Mouse (Mus musculus): Measurements from ENCODE around the gene Wdfy2. TPM values are rescaled to one million over a fixed set of nuclear protein-coding genes. Genes with fewer than 3 reads are reported as not detected.

Wdfy2 gene
- polyA plus RNA-seq, 1 experiment from 2014 or later = 8.9 TPM

DNA sequence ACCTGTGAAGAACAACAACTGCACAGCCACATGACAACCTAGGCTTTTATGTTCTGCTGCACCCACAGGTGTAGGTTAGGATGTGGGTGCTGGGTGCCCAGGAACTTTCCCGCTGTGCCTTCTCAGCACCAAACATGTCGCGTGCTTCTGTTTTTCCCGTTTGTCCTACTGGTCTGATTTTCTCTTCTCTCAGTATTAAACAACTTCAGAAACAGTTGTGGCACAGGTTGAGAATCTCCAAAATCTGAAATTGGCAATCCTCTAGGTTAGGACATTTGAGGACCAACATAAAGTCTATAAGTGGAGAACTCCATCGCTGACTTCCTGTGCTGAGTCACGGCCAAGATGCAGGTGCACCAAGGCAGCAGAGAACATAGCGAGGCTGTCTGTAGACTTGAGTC lies 32.8 kb downstream of the Wdfy2 start:
- Histone ChIP-seq H3K36me3 (ENCODE audit: control insufficient read depth, insufficient read depth) (no peaks in the 10 kb centered on the region), H3K27me3 (replicated peaks; ENCODE audit: control insufficient read depth, insufficient read depth, low read length) (no peaks in the 10 kb centered on the region), H3K4me1 (replicated peaks; ENCODE audit: control insufficient read depth, insufficient read depth, low read length) (peaks cover 12% of the 10 kb centered on the region; the same call in 1 of the 2 replicates), H3K9me3 (ENCODE audit: control insufficient read depth, low read length) (peaks cover 6% of the 10 kb centered on the region; the same call in 1 of the 2 replicates), H3K9ac (replicated peaks; ENCODE audit: low read depth, low read length) (no peak overlapping the region), H3K27ac (ENCODE audit: low read length) (no peak overlapping the region), H3K4me2 (ENCODE audit: low read length) (no peak overlapping the region), H3K4me3 (replicated peaks; ENCODE audit: low read length) (no peak overlapping the region)
- WGBS = 98% methylated on average over 7 of the region's 7 CpGs
- no peak for ATAC-seq

DNA sequence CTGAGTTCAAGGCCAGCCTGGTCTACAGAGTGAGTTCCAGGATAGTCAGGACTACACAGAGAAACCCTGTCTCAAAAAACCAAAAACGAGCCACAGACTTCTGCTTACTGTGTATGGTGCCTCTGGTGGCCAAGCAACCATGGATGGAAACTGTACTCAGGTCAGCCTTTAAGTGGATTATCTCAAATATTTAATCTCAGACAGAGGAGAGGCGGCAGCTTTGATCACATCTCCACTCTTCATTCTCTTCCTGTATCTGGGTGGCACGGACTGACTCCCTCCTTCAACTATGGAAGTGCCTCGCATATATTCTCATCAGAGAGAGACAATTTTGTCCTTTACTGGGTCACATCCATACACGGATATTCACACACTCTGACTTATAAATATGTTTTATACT lies 34.0 kb downstream of the Wdfy2 start:
- no peak overlapping the region for H3K9ac ChIP-seq (replicated peaks; ENCODE audit: low read depth, low read length)
- H3K4me2 ChIP-seq (ENCODE audit: low read length) = no peak overlapping the region
- H3K4me1 ChIP-seq (replicated peaks; ENCODE audit: control insufficient read depth, insufficient read depth, low read length) = peaks cover 11% of the 10 kb centered on the region; the same call in 1 of the 2 replicates
- 97% methylated on average over 5 of the region's 5 CpGs for WGBS
- no peak for ATAC-seq
- H3K27me3 ChIP-seq (replicated peaks; ENCODE audit: control insufficient read depth, insufficient read depth, low read length) = no peaks in the 10 kb centered on the region
- no peak overlapping the region for H3K4me3 ChIP-seq (replicated peaks; ENCODE audit: low read length)
- peaks cover 6% of the 10 kb centered on the region; the same call in 1 of the 2 replicates for H3K9me3 ChIP-seq (ENCODE audit: control insufficient read depth, low read length)
- H3K36me3 ChIP-seq (ENCODE audit: control insufficient read depth, insufficient read depth) = no peaks in the 10 kb centered on the region
- no peak overlapping the region for H3K27ac ChIP-seq (ENCODE audit: low read length)

DNA sequence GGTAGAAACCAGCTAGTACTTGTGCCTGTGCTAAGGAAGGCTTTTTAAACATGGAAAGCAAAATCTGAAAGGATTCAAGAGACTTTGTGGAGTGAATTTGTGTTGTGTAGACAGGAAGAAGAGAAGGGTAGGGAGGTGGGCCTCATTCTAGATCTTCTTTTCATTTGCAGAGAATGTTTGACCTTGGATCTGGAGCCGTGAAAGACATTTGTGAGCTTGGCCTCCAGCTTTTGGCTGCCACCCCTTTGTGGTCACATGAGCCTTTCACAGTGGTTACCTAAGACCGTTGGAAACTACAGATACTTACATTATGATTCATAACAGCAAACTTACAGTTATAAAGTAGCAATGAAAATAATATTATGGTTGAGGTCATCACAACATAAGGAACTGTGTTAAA lies 34.5 kb downstream of the Wdfy2 start:
- Histone ChIP-seq H3K4me3 (replicated peaks; ENCODE audit: low read length) (no peak overlapping the region), H3K36me3 (ENCODE audit: control insufficient read depth, insufficient read depth) (no peaks in the 10 kb centered on the region), H3K27ac (ENCODE audit: low read length) (no peak overlapping the region), H3K9ac (replicated peaks; ENCODE audit: low read depth, low read length) (no peak overlapping the region), H3K27me3 (replicated peaks; ENCODE audit: control insufficient read depth, insufficient read depth, low read length) (no peaks in the 10 kb centered on the region), H3K4me1 (replicated peaks; ENCODE audit: control insufficient read depth, insufficient read depth, low read length) (peaks cover 11% of the 10 kb centered on the region; the same call in 1 of the 2 replicates), H3K4me2 (ENCODE audit: low read length) (no peak overlapping the region), H3K9me3 (ENCODE audit: control insufficient read depth, low read length) (peaks cover 6% of the 10 kb centered on the region; the same call in 1 of the 2 replicates)
- no peak for ATAC-seq
- 95% methylated on average over 2 of the region's 2 CpGs for WGBS

DNA sequence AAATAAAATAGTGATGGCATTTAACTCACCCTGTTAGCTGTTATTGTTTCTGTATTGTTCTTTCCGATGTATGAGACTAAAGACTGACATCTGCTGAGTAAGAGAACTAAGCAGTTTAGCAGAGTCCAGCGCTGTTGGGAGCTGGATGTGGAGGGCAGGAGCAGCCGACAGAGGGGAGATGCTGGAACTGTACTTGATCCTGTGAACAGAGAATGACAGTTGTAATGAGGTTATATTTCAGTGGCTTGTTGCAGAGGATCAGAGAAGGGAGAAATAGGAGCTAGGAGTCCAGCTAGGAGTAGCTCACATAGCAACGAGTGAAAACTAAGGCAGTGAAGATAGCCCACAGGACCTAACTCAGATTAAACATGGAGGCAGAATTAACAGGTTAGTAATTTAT lies 36.3 kb downstream of the Wdfy2 start:
- H3K27me3 ChIP-seq (replicated peaks; ENCODE audit: control insufficient read depth, insufficient read depth, low read length) = no peaks in the 10 kb centered on the region
- no peak overlapping the region for H3K4me3 ChIP-seq (replicated peaks; ENCODE audit: low read length)
- H3K4me1 ChIP-seq (replicated peaks; ENCODE audit: control insufficient read depth, insufficient read depth, low read length) = peaks cover 7% of the 10 kb centered on the region; the same call in 1 of the 2 replicates
- H3K27ac ChIP-seq (ENCODE audit: low read length) = no peak overlapping the region
- H3K4me2 ChIP-seq (ENCODE audit: low read length) = no peak overlapping the region
- ATAC-seq = no peak
- WGBS = 8% methylated on average over 4 of the region's 4 CpGs
- peaks cover 6% of the 10 kb centered on the region; the same call in 1 of the 2 replicates for H3K9me3 ChIP-seq (ENCODE audit: control insufficient read depth, low read length)
- no peak overlapping the region for H3K9ac ChIP-seq (replicated peaks; ENCODE audit: low read depth, low read length)
- H3K36me3 ChIP-seq (ENCODE audit: control insufficient read depth, insufficient read depth) = no peaks in the 10 kb centered on the region

DNA sequence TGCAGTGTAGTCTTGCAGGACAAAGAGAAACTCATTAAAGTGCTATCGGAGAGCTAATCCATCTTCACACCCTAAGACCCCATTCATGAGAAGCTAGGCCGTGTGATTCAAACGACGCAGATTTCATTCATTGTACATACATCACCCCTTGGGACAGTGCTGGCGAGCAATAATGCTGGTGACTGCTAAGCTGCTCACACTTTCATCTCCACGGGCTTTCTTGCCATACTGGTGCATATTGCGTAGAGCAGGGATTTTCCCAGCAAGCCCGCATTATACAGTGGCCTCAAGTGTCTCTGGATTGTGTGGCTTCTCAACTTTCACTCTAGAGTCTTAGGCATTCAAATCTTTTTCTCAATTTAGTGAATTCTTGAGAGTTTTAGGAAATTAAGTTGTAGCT lies 36.9 kb downstream of the Wdfy2 start:
- 0 out of 2 replicates have a peak, but pooled peaks have one; percentile 31 for ATAC-seq
- H3K27ac ChIP-seq (ENCODE audit: low read length) = no peak overlapping the region

DNA sequence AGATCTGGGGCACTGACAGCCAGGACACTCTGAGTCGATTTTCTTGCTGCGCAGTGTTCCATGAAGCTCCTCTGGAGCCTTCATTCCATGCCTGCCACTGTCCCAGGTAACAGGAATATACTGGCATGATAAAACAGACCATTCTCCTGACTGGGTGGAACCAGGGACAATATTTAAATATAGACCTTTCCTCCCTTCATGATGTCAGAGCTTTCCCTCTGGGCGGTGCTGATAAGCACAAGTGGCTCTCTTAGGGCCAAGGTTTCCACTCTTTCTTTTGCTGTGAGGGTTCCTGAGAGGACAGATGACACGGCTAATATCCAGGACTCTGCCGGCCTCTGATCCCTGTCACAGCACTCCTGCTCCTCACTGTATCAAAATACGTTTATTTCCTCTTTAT lies 40.6 kb downstream of the Wdfy2 start:
- H3K4me1 ChIP-seq (replicated peaks; ENCODE audit: control insufficient read depth, insufficient read depth, low read length) = peaks cover 33% of the 10 kb centered on the region
- no peak overlapping the region for H3K4me3 ChIP-seq (replicated peaks; ENCODE audit: low read length)
- H3K27me3 ChIP-seq (replicated peaks; ENCODE audit: control insufficient read depth, insufficient read depth, low read length) = no peaks in the 10 kb centered on the region
- H3K9ac ChIP-seq (replicated peaks; ENCODE audit: low read depth, low read length) = no peak overlapping the region
- no peaks in the 10 kb centered on the region for H3K36me3 ChIP-seq (ENCODE audit: control insufficient read depth, insufficient read depth)
- no peaks in the 10 kb centered on the region for H3K9me3 ChIP-seq (ENCODE audit: control insufficient read depth, low read length)
- H3K4me2 ChIP-seq (ENCODE audit: low read length) = no peak overlapping the region
- ATAC-seq = no peak
- 80% methylated on average over 6 of the region's 6 CpGs for WGBS
- no peak overlapping the region for H3K27ac ChIP-seq (ENCODE audit: low read length)

More for the DNA sequence above, 36.9 kb downstream of the Wdfy2 start:
- Histone ChIP-seq H3K4me1 (replicated peaks; ENCODE audit: control insufficient read depth, insufficient read depth, low read length) (peaks cover 12% of the 10 kb centered on the region), H3K36me3 (ENCODE audit: control insufficient read depth, insufficient read depth) (no peaks in the 10 kb centered on the region), H3K4me3 (replicated peaks; ENCODE audit: low read length) (no peak overlapping the region), H3K9ac (replicated peaks; ENCODE audit: low read depth, low read length) (no peak overlapping the region), H3K4me2 (ENCODE audit: low read length) (no peak overlapping the region), H3K9me3 (ENCODE audit: control insufficient read depth, low read length) (peaks cover 6% of the 10 kb centered on the region; the same call in 1 of the 2 replicates), H3K27me3 (replicated peaks; ENCODE audit: control insufficient read depth, insufficient read depth, low read length) (no peaks in the 10 kb centered on the region)
- 11% methylated on average over 8 of the region's 8 CpGs for WGBS

DNA sequence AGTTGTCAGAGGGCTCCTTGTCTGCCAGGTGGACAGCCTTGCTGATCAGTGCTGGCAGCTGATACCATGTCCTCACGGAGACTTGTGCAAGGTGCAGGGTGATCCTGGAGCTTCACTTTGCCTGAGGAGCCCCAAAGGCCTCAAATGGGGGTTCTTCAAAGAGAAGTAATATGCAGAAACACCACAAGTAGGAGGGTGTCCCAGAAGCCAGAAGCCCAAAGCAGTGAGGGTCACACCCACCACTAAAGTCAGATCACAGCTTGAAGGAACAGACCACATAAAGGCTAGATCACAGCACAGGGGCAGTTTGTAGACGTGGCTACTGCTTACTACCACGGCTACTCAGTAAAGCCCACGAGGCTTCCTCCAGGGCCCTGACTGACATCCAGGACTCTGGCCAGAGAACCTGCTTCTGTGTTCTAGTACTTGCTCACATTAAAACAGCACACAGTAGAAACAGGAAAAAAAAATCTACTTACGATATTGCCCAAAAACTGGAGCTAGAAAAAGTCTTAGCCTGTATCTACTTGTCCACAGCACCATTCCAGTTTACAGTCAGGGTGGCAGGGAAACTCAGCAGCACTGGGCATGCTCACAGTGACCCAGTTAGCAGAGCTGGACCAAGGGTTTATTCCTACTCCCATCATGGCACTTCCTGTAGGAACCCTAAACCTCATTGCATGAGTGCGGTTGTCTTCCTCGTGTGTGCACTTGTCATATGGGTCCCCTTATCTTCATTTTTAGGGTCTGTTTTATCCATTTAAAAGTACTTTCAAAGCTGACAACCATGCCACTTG lies 41.4 kb downstream of the Wdfy2 start:
- no peaks in the 10 kb centered on the region for H3K9me3 ChIP-seq (ENCODE audit: control insufficient read depth, low read length)
- no peaks in the 10 kb centered on the region for H3K36me3 ChIP-seq (ENCODE audit: control insufficient read depth, insufficient read depth)
- WGBS = 64% methylated on average over 7 of the region's 7 CpGs
- peak overlapping the region; percentile 67; the same call in 1 of the 2 replicates for H3K27ac ChIP-seq (ENCODE audit: low read length)
- no peak overlapping the region for H3K4me3 ChIP-seq (replicated peaks; ENCODE audit: low read length)
- no peak overlapping the region for H3K9ac ChIP-seq (replicated peaks; ENCODE audit: low read depth, low read length)
- H3K27me3 ChIP-seq (replicated peaks; ENCODE audit: control insufficient read depth, insufficient read depth, low read length) = no peaks in the 10 kb centered on the region
- no peak for ATAC-seq
- peaks cover 32% of the 10 kb centered on the region for H3K4me1 ChIP-seq (replicated peaks; ENCODE audit: control insufficient read depth, insufficient read depth, low read length)
- no peak overlapping the region for H3K4me2 ChIP-seq (ENCODE audit: low read length)

DNA sequence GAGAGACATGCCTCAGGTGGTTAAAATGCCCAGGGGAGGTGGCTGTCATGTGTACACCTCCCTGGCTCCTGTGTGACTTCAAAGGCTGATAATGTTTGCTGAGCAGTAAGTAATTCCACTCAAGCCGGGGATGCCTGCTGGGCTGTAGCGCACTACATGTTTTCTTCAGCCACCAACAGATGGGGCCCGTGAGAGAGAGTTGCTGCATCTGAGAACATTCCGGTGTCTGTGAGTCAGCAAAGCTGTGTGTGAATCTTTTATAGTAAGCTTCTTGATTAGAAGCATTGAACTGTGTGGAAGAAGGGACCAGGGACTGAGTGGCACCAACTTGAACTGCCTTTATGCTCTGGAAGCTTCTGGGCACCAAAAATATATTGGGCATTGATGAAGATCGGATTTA lies 42.0 kb downstream of the Wdfy2 start:
- Histone ChIP-seq H3K27me3 (replicated peaks; ENCODE audit: control insufficient read depth, insufficient read depth, low read length) (no peaks in the 10 kb centered on the region), H3K4me2 (ENCODE audit: low read length) (no peak overlapping the region), H3K9ac (replicated peaks; ENCODE audit: low read depth, low read length) (no peak overlapping the region), H3K4me3 (replicated peaks; ENCODE audit: low read length) (no peak overlapping the region), H3K9me3 (ENCODE audit: control insufficient read depth, low read length) (no peaks in the 10 kb centered on the region), H3K36me3 (ENCODE audit: control insufficient read depth, insufficient read depth) (no peaks in the 10 kb centered on the region), H3K27ac (ENCODE audit: low read length) (peak overlapping the region; percentile 67), H3K4me1 (replicated peaks; ENCODE audit: control insufficient read depth, insufficient read depth, low read length) (peaks cover 26% of the 10 kb centered on the region)
- peak; percentile 90 for ATAC-seq
- WGBS = 9% methylated on average over 5 of the region's 5 CpGs

- peak; percentile 78 for ATAC-seq
- no peak overlapping the region for H3K9ac ChIP-seq (replicated peaks; ENCODE audit: low read depth, low read length)
- peak overlapping the region; percentile 64 for H3K27ac ChIP-seq (ENCODE audit: low read length)
- no peak overlapping the region for H3K4me2 ChIP-seq (ENCODE audit: low read length)
- H3K4me3 ChIP-seq (replicated peaks; ENCODE audit: low read length) = no peak overlapping the region
- 26% methylated on average over 5 of the region's 5 CpGs for WGBS
- peaks cover 26% of the 10 kb centered on the region for H3K4me1 ChIP-seq (replicated peaks; ENCODE audit: control insufficient read depth, insufficient read depth, low read length)
- H3K27me3 ChIP-seq (replicated peaks; ENCODE audit: control insufficient read depth, insufficient read depth, low read length) = no peaks in the 10 kb centered on the region
- no peaks in the 10 kb centered on the region for H3K9me3 ChIP-seq (ENCODE audit: control insufficient read depth, low read length)
- no peaks in the 10 kb centered on the region for H3K36me3 ChIP-seq (ENCODE audit: control insufficient read depth, insufficient read depth)
These were observed 42.8 kb downstream of the Wdfy2 start for GRCm38 (mm10) chr14:62880084-62880851.
